Mouse (Mus musculus): Measurements from ENCODE around the gene Zfp619. TPM values are rescaled to one million over a fixed set of nuclear protein-coding genes. Genes with fewer than 3 reads are reported as not detected.

Zfp619 gene
- total and polyA plus RNA-seq, 3 experiments, result 0.64 to 1.3 (median 1.1) TPM

- peaks cover 2% of the 10 kb centered on the region for H3K9me3 ChIP-seq (replicated peaks; ENCODE audit: low read length)
- H3K27ac ChIP-seq (ENCODE audit: insufficient read depth, low read depth), result no peak overlapping the region
- dilution Hi-C loops (cut with MboI; ENCODE audit: extremely low pct_ligation_motif_present, extremely low pct_unique_long_range_greater_than_20kb, low sequenced_read_pairs), result no loop called here
- H3K79me2 ChIP-seq (replicated peaks; ENCODE audit: control insufficient read depth, extremely low read depth, insufficient read depth, poor library complexity, severe bottlenecking), result no peaks in the 10 kb centered on the region
- no peak overlapping the region for H3K9ac ChIP-seq (ENCODE audit: insufficient read depth, low read depth)
- in situ Hi-C loops (cut with MboI; ENCODE audit: low pct_ligation_motif_present, low pct_unique_long_range_greater_than_20kb, low sequenced_read_pairs), result no loop called here
- no peak overlapping the region for H3K4me3 ChIP-seq (replicated peaks in 1 of 3; ENCODE audit: low read depth in 2 of 3, low read length in 2 of 3, poor library complexity in 1 of 3)
- no peaks in the 10 kb centered on the region for H3K4me1 ChIP-seq (ENCODE audit: control insufficient read depth in 1 of 2, insufficient read depth in 2 of 2)
- no peak overlapping the region for H3K4me2 ChIP-seq (ENCODE audit: insufficient read depth, low read depth, poor library complexity, severe bottlenecking)
- no peaks in the 10 kb centered on the region for H3K27me3 ChIP-seq (replicated peaks)
- no peak for TF ChIP-seq RAD21 (IDR thresholded peaks at IDR 0.05; ENCODE audit: low read depth, low read length)
- no peaks in the 10 kb centered on the region for H3K36me3 ChIP-seq (replicated peaks in 1 of 2; ENCODE audit: control insufficient read depth in 1 of 2, insufficient read depth in 1 of 2, low read length in 1 of 2)
- DNase-seq (ENCODE audit: extremely low read depth), result no peak
Measured at GRCm38 (mm10) chr7:39504100-39504499, 13.5 kb upstream of the Zfp619 start.

- peak overlapping the region in 1 of 3 experiments; percentile 73 for H3K4me3 ChIP-seq (replicated peaks in 1 of 3; ENCODE audit: low read depth in 2 of 3, low read length in 2 of 3, poor library complexity in 1 of 3)
- dilution Hi-C loops (cut with MboI; ENCODE audit: extremely low pct_ligation_motif_present, extremely low pct_unique_long_range_greater_than_20kb, low sequenced_read_pairs), result no loop called here
- H3K4me1 ChIP-seq (ENCODE audit: control insufficient read depth in 1 of 2, insufficient read depth in 2 of 2), result peaks cover 0 to 17% of the 10 kb centered on the region in 2 experiments; a peak in 1 of 4 replicates
Measured at GRCm38 (mm10) chr7:39518362-39518761, 796 bp downstream of the Zfp619 start.

GRCm38 (mm10) chr7:39523703-39524424 lies 6.3 kb downstream of the Zfp619 start:
- Histone ChIP-seq H3K4me3 (replicated peaks in 1 of 3; ENCODE audit: low read depth in 2 of 3, low read length in 2 of 3, poor library complexity in 1 of 3) (no peak overlapping the region), H3K27ac (ENCODE audit: insufficient read depth, low read depth) (no peak overlapping the region), H3K9ac (ENCODE audit: insufficient read depth, low read depth) (no peak overlapping the region), H3K4me2 (ENCODE audit: insufficient read depth, low read depth, poor library complexity, severe bottlenecking) (no peak overlapping the region), H3K36me3 (replicated peaks in 1 of 2; ENCODE audit: control insufficient read depth in 1 of 2, insufficient read depth in 1 of 2, low read length in 1 of 2) (no peaks in the 10 kb centered on the region), H3K4me1 (ENCODE audit: control insufficient read depth in 1 of 2, insufficient read depth in 2 of 2) (peaks cover 0 to 21% of the 10 kb centered on the region in 2 experiments; a peak in 2 of 4 replicates), H3K27me3 (replicated peaks) (no peaks in the 10 kb centered on the region), H3K79me2 (replicated peaks; ENCODE audit: control insufficient read depth, extremely low read depth, insufficient read depth, poor library complexity, severe bottlenecking) (no peaks in the 10 kb centered on the region), H3K9me3 (replicated peaks; ENCODE audit: low read length) (no peaks in the 10 kb centered on the region)
- TF ChIP-seq MAZ (IDR thresholded peaks at IDR 0.05; ENCODE audit: low read depth, low read length), result no peak
- TF ChIP-seq MAFK (IDR thresholded peaks at IDR 0.05; ENCODE audit: insufficient replicate concordance, low read length), result no peak
- no peak for TF ChIP-seq JUND (conservative IDR thresholded peaks at IDR 0.05; ENCODE audit: low read depth, low read length)
- no peak for TF ChIP-seq MXI1 (IDR thresholded peaks at IDR 0.05; ENCODE audit: low read depth, low read length)
- no peak for TF ChIP-seq TBP (conservative IDR thresholded peaks at IDR 0.05; ENCODE audit: low read depth, low read length)
- no peak for TF ChIP-seq ZNF384 (IDR thresholded peaks at IDR 0.05; ENCODE audit: low read depth, low read length)
- TF ChIP-seq NRF1 (IDR thresholded peaks at IDR 0.05; ENCODE audit: low read depth, low read length), result no peak
- TF ChIP-seq CHD1 (IDR thresholded peaks at IDR 0.05; ENCODE audit: low read depth, low read length), result no peak
- TF ChIP-seq RAD21 (IDR thresholded peaks at IDR 0.05; ENCODE audit: low read depth, low read length), result no peak
- no peak for TF ChIP-seq ZC3H11A (IDR thresholded peaks at IDR 0.05; ENCODE audit: low read depth, low read length)
- no peak for TF ChIP-seq CHD2 (IDR thresholded peaks at IDR 0.05; ENCODE audit: low read length)
- TF ChIP-seq UBTF (IDR thresholded peaks at IDR 0.05; ENCODE audit: low read depth, low read length), result no peak
- TF ChIP-seq POLR2A (IDR thresholded peaks at IDR 0.05; ENCODE audit: low read depth, low read length), result no peak
- TF ChIP-seq ELF1 (IDR thresholded peaks at IDR 0.05; ENCODE audit: low read depth, low read length), result no peak
- TF ChIP-seq TCF12 (IDR thresholded peaks at IDR 0.05; ENCODE audit: low read depth, low read length), result no peak
- no peak for TF ChIP-seq ZKSCAN1 (IDR thresholded peaks at IDR 0.05; ENCODE audit: borderline replicate concordance, low read depth, low read length)
- DNase-seq (ENCODE audit: extremely low read depth), result peak; percentile 20
- in situ Hi-C loops (cut with MboI; ENCODE audit: low pct_ligation_motif_present, low pct_unique_long_range_greater_than_20kb, low sequenced_read_pairs), result no loop called here
- dilution Hi-C loops (cut with MboI; ENCODE audit: extremely low pct_ligation_motif_present, extremely low pct_unique_long_range_greater_than_20kb, low sequenced_read_pairs), result no loop called here

More at GRCm38 (mm10) chr7:39518362-39518761, 796 bp downstream of the Zfp619 start:
- no peaks in the 10 kb centered on the region for H3K79me2 ChIP-seq (replicated peaks; ENCODE audit: control insufficient read depth, extremely low read depth, insufficient read depth, poor library complexity, severe bottlenecking)
- no peak for DNase-seq (ENCODE audit: extremely low read depth)
- TF ChIP-seq KAT2A (IDR thresholded peaks at IDR 0.05; ENCODE audit: insufficient replicate concordance, low read length), result no peak
- TF ChIP-seq TCF12 (IDR thresholded peaks at IDR 0.05; ENCODE audit: low read depth, low read length), result no peak
- no peak for TF ChIP-seq IRF4 (IDR thresholded peaks at IDR 0.05; ENCODE audit: low read depth, low read length)
- no peak for TF ChIP-seq POLR2AphosphoS2 (IDR thresholded peaks at IDR 0.05; ENCODE audit: low read depth, low read length)
- no peak for TF ChIP-seq ZNF384 (IDR thresholded peaks at IDR 0.05; ENCODE audit: low read depth, low read length)
- TF ChIP-seq GABPA (IDR thresholded peaks at IDR 0.05; ENCODE audit: insufficient replicate concordance, low read depth, low read length), result no peak
- TF ChIP-seq POLR2A (IDR thresholded peaks at IDR 0.05; ENCODE audit: low read depth, low read length), result no peak
- TF ChIP-seq SIN3A (IDR thresholded peaks at IDR 0.05; ENCODE audit: low read length), result no peak
- no peak for TF ChIP-seq UBTF (IDR thresholded peaks at IDR 0.05; ENCODE audit: low read depth, low read length)
- TF ChIP-seq JUND (conservative IDR thresholded peaks at IDR 0.05; ENCODE audit: low read depth, low read length), result no peak
- H3K27ac ChIP-seq (ENCODE audit: insufficient read depth, low read depth), result no peak overlapping the region
- peak overlapping the region; percentile 69 for H3K4me2 ChIP-seq (ENCODE audit: insufficient read depth, low read depth, poor library complexity, severe bottlenecking)
- H3K36me3 ChIP-seq (replicated peaks in 1 of 2; ENCODE audit: control insufficient read depth in 1 of 2, insufficient read depth in 1 of 2, low read length in 1 of 2), result no peaks in the 10 kb centered on the region
- H3K9me3 ChIP-seq (replicated peaks; ENCODE audit: low read length), result no peaks in the 10 kb centered on the region
- peak overlapping the region; percentile 47; the same call in 1 of the 2 replicates for H3K9ac ChIP-seq (ENCODE audit: insufficient read depth, low read depth)
- in situ Hi-C loops (cut with MboI; ENCODE audit: low pct_ligation_motif_present, low pct_unique_long_range_greater_than_20kb, low sequenced_read_pairs), result no loop called here
- H3K27me3 ChIP-seq (replicated peaks), result no peaks in the 10 kb centered on the region
